Mouse (Mus musculus) liver, adult 2 months (tissue): Measurements from ENCODE around the gene Senp2. TPM values are rescaled to one million over a fixed set of nuclear protein-coding genes. Genes with fewer than 3 reads are reported as not detected.

Source experiments
- DNase-seq: peaks from one replicate; pipeline ENCODE4 v3.0.0-alpha.2; 2011; ENCODE audit warnings: low read depth, low spot score; ENCODE audit errors: extremely low read depth
- H3K27ac ChIP-seq: fragments of 200-500 bp; replicated peaks from 2 replicates; pipeline ENCODE4 v1.5.1; 2012; ENCODE audit warnings: low read depth, mild to moderate bottlenecking, control low read depth, inconsistent platforms, low read length; ENCODE audit not compliant: insufficient read depth
- H3K27me3 ChIP-seq: fragments of 200-500 bp; 2 replicates; pipeline ENCODE4 v1.6.1; 2012; ENCODE audit warnings: mild to moderate bottlenecking, moderate library complexity, low read length, inconsistent platforms; ENCODE audit not compliant: control insufficient read depth, insufficient read depth
- H3K36me3 ChIP-seq: fragments of 200-500 bp; 2 replicates; pipeline ENCODE4 v1.6.1; 2012; ENCODE audit warnings: low read length, inconsistent platforms; ENCODE audit not compliant: control insufficient read depth, insufficient read depth
- H3K4me1 ChIP-seq: fragments of 200-500 bp; 2 replicates; pipeline ENCODE4 v1.6.1; 2011; ENCODE audit warnings: low read length; ENCODE audit not compliant: control insufficient read depth, insufficient read depth
- H3K4me3 ChIP-seq: fragments of 200-500 bp; 2 replicates; pipeline ENCODE4 v1.5.1; 2011; ENCODE audit warnings: low read depth, mild to moderate bottlenecking, control low read depth, low read length, moderate library complexity; ENCODE audit not compliant: insufficient read depth
- H3K79me2 ChIP-seq: fragments of 200-500 bp; 2 replicates; pipeline ENCODE4 v1.6.1; 2012; ENCODE audit warnings: inconsistent platforms, mild to moderate bottlenecking, low read length, moderate library complexity; ENCODE audit not compliant: control insufficient read depth, insufficient read depth
- H3K9ac ChIP-seq: fragments of 200-500 bp; 2 replicates; pipeline ENCODE4 v1.6.1; 2012; ENCODE audit warnings: low read depth, mild to moderate bottlenecking, control low read depth, inconsistent platforms, low read length
- CTCF ChIP-seq: fragments of 200-500 bp; IDR thresholded peaks from 2 replicates; pipeline ENCODE4 v1.5.1; 2011; ENCODE audit warnings: low read depth, low read length, control low read depth
- POLR2A ChIP-seq: fragments of 200-500 bp; IDR thresholded peaks from 2 replicates; pipeline ENCODE4 v1.6.1; 2011; ENCODE audit warnings: low read length, control low read depth; ENCODE audit not compliant: insufficient read depth; ENCODE audit errors: extremely low read depth
- WGBS: fragments of 180-500 bp; shearing (Covaris S2); methylation state at CpG from one replicate; pipeline ENCODE4 v1.1.7; 2018; 5-methylcytosine and 5-hydroxymethylcytosine counted together
- polyA plus RNA-seq: library from polyadenylated mRNA; depleted of rRNA; stranded (reverse); fragments of >200 nt; gene quantifications from 2 replicates; pipeline ENCODE4 v1.2.3, GENCODE M21; 2012; rRNA removed
- total RNA-seq: library from RNA; depleted of rRNA; stranded (reverse); fragments of >200 nt; gene quantifications from 2 replicates; pipeline ENCODE4 v1.2.3, GENCODE M21; 2014; rRNA removed

Gene Senp2
- total RNA-seq, result 11.0 and 11.2 TPM in 2 replicates
- polyA plus RNA-seq, result 3.9 and 4.0 TPM in 2 replicates

GRCm38 (mm10) chr16:22009099-22009584, at the start of gene Senp2:
Gene Senp2 (plus strand): TSS chr16:22009484.
- no peaks in the 10 kb centered on the region for H3K36me3 ChIP-seq
- under 1% methylated on average over 44 of the region's 45 CpGs for WGBS
- peak within 1 kb of the TSS; percentile 29; the same call in 1 of the 2 replicates for H3K27ac ChIP-seq
- H3K4me1 ChIP-seq, result peaks cover 3% of the 10 kb centered on the region; the same call in 1 of the 2 replicates
- H3K27me3 ChIP-seq, result no peaks in the 10 kb centered on the region
- H3K9ac ChIP-seq, result peak within 1 kb of the TSS; percentile 92
- DNase-seq, result peak; percentile 98
- H3K4me3 ChIP-seq, result peak within 1 kb of the TSS; percentile 98
- TF ChIP-seq CTCF, result no peak
- peak; percentile 56; the same call in 1 of the 2 replicates for TF ChIP-seq POLR2A
- H3K79me2 ChIP-seq, result peaks cover 8% of the 10 kb centered on the region; the same call in 1 of the 2 replicates

- Histone ChIP-seq H3K4me1 (no peaks in the 10 kb centered on the region), H3K79me2 (no peaks in the 10 kb centered on the region), H3K36me3 (no peaks in the 10 kb centered on the region), H3K4me3 (no peak overlapping the region), H3K9ac (no peak overlapping the region), H3K27ac (no peak overlapping the region), H3K27me3 (no peaks in the 10 kb centered on the region)
- 54% methylated on average over 3 of the region's 3 CpGs for WGBS
- no peak for TF ChIP-seq POLR2A
- no peak for TF ChIP-seq CTCF
- DNase-seq, result no peak
Observed at GRCm38 (mm10) chr16:21965576-21965975, 43.7 kb upstream of the Senp2 start.

GRCm38 (mm10) chr16:21969874-21970273, 39.4 kb upstream of the Senp2 start:
- Histone ChIP-seq H3K4me1 (no peaks in the 10 kb centered on the region), H3K36me3 (no peaks in the 10 kb centered on the region), H3K27ac (no peak overlapping the region), H3K79me2 (no peaks in the 10 kb centered on the region), H3K27me3 (no peaks in the 10 kb centered on the region), H3K4me3 (no peak overlapping the region), H3K9ac (no peak overlapping the region)
- DNase-seq, result no peak
- TF ChIP-seq POLR2A (no peak), CTCF (no peak)
- WGBS, result 88% methylated on average over 5 of the region's 5 CpGs

- H3K27me3 ChIP-seq, result no peaks in the 10 kb centered on the region
- H3K9ac ChIP-seq, result no peak overlapping the region
- H3K79me2 ChIP-seq, result no peaks in the 10 kb centered on the region
- H3K27ac ChIP-seq, result no peak overlapping the region
- H3K4me1 ChIP-seq, result no peaks in the 10 kb centered on the region
- DNase-seq, result no peak
- TF ChIP-seq POLR2A, result no peak
- H3K4me3 ChIP-seq, result no peak overlapping the region
- H3K36me3 ChIP-seq, result no peaks in the 10 kb centered on the region
- WGBS, result 66% methylated on average over 6 of the region's 6 CpGs
Observed at GRCm38 (mm10) chr16:21970536-21970935, 38.7 kb upstream of the Senp2 start.

- WGBS, result 86% methylated on average over 4 of the region's 4 CpGs
- Histone ChIP-seq H3K4me3 (no peak overlapping the region), H3K4me1 (no peaks in the 10 kb centered on the region), H3K27ac (no peak overlapping the region), H3K9ac (no peak overlapping the region), H3K79me2 (no peaks in the 10 kb centered on the region), H3K27me3 (no peaks in the 10 kb centered on the region), H3K36me3 (no peaks in the 10 kb centered on the region)
- DNase-seq, result no peak
- no peak for TF ChIP-seq POLR2A
- TF ChIP-seq CTCF, result no peak
Observed at GRCm38 (mm10) chr16:21971446-21971845, 37.8 kb upstream of the Senp2 start.

- H3K27me3 ChIP-seq, result no peaks in the 10 kb centered on the region
- no peak for DNase-seq
- no peak overlapping the region for H3K9ac ChIP-seq
- WGBS, result 17% methylated on average over 16 of the region's 16 CpGs
- H3K4me1 ChIP-seq, result no peaks in the 10 kb centered on the region
- H3K36me3 ChIP-seq, result no peaks in the 10 kb centered on the region
- no peak overlapping the region for H3K4me3 ChIP-seq
- no peak overlapping the region for H3K27ac ChIP-seq
- H3K79me2 ChIP-seq, result no peaks in the 10 kb centered on the region
- TF ChIP-seq POLR2A (no peak), CTCF (no peak)
Observed at GRCm38 (mm10) chr16:21976203-21976602, 33.1 kb upstream of the Senp2 start.
